Mouse (Mus musculus): Measurements from ENCODE around the gene Slc39a10. TPM values are rescaled to one million over a fixed set of nuclear protein-coding genes. Genes with fewer than 3 reads are reported as not detected.

Gene Slc39a10
- polyA plus RNA-seq, 1 experiment from 2014 or later = 66.8 TPM

- WGBS = 9% methylated on average over 3 of the region's 3 CpGs
- H3K27ac ChIP-seq (ENCODE audit: low read depth, low read length) = no peak overlapping the region
- H3K36me3 ChIP-seq (ENCODE audit: control insufficient read depth, insufficient read depth, low read length) = no peaks in the 10 kb centered on the region
- ATAC-seq (ENCODE audit: low FRiP score, low TSS enrichment) = 0 out of 2 replicates have a peak, but pooled peaks have one; percentile 30
- 0 out of 2 replicates have a peak, but pooled peaks cover 2% of the 10 kb centered on the region for H3K4me1 ChIP-seq (ENCODE audit: control insufficient read depth, insufficient read depth, low read length)
- no peak overlapping the region for H3K4me2 ChIP-seq (replicated peaks; ENCODE audit: low read depth, low read length)
- no peaks in the 10 kb centered on the region for H3K9me3 ChIP-seq (ENCODE audit: control insufficient read depth, low read length)
- H3K27me3 ChIP-seq (ENCODE audit: control insufficient read depth, insufficient read depth, low read length) = no peaks in the 10 kb centered on the region
- H3K9ac ChIP-seq (ENCODE audit: low read depth, low read length) = no peak overlapping the region
- H3K4me3 ChIP-seq (ENCODE audit: low read length) = no peak overlapping the region
Observed at GRCm38 (mm10) chr1:46885231-46885630, 7.4 kb downstream of the Slc39a10 start.

GRCm38 (mm10) chr1:46879951-46880350 is 12.7 kb downstream of the Slc39a10 start:
- no peak overlapping the region for H3K27ac ChIP-seq (ENCODE audit: low read depth, low read length)
- no peaks in the 10 kb centered on the region for H3K4me1 ChIP-seq (ENCODE audit: control insufficient read depth, insufficient read depth, low read length)
- H3K9ac ChIP-seq (ENCODE audit: low read depth, low read length) = no peak overlapping the region
- no peaks in the 10 kb centered on the region for H3K36me3 ChIP-seq (ENCODE audit: control insufficient read depth, insufficient read depth, low read length)
- no peaks in the 10 kb centered on the region for H3K27me3 ChIP-seq (ENCODE audit: control insufficient read depth, insufficient read depth, low read length)
- H3K9me3 ChIP-seq (ENCODE audit: control insufficient read depth, low read length) = no peaks in the 10 kb centered on the region
- H3K4me3 ChIP-seq (ENCODE audit: low read length) = no peak overlapping the region
- no peak overlapping the region for H3K4me2 ChIP-seq (replicated peaks; ENCODE audit: low read depth, low read length)
- ATAC-seq (ENCODE audit: low FRiP score, low TSS enrichment) = no peak

GRCm38 (mm10) chr1:46873770-46874169 is 18.9 kb downstream of the Slc39a10 start:
- Histone ChIP-seq H3K4me2 (replicated peaks; ENCODE audit: low read depth, low read length) (no peak overlapping the region), H3K4me1 (ENCODE audit: control insufficient read depth, insufficient read depth, low read length) (no peaks in the 10 kb centered on the region), H3K27me3 (ENCODE audit: control insufficient read depth, insufficient read depth, low read length) (no peaks in the 10 kb centered on the region), H3K27ac (ENCODE audit: low read depth, low read length) (no peak overlapping the region), H3K36me3 (ENCODE audit: control insufficient read depth, insufficient read depth, low read length) (no peaks in the 10 kb centered on the region), H3K4me3 (ENCODE audit: low read length) (no peak overlapping the region), H3K9me3 (ENCODE audit: control insufficient read depth, low read length) (no peaks in the 10 kb centered on the region), H3K9ac (ENCODE audit: low read depth, low read length) (no peak overlapping the region)
- no peak for ATAC-seq (ENCODE audit: low FRiP score, low TSS enrichment)
- WGBS = 68% methylated on average over 3 of the region's 3 CpGs

- H3K9ac ChIP-seq (ENCODE audit: low read depth, low read length) = no peak overlapping the region
- H3K36me3 ChIP-seq (ENCODE audit: control insufficient read depth, insufficient read depth, low read length) = no peaks in the 10 kb centered on the region
- no peak overlapping the region for H3K27ac ChIP-seq (ENCODE audit: low read depth, low read length)
- H3K27me3 ChIP-seq (ENCODE audit: control insufficient read depth, insufficient read depth, low read length) = no peaks in the 10 kb centered on the region
- H3K4me3 ChIP-seq (ENCODE audit: low read length) = no peak overlapping the region
- H3K4me1 ChIP-seq (ENCODE audit: control insufficient read depth, insufficient read depth, low read length) = no peaks in the 10 kb centered on the region
- H3K9me3 ChIP-seq (ENCODE audit: control insufficient read depth, low read length) = no peaks in the 10 kb centered on the region
- no peak for ATAC-seq (ENCODE audit: low FRiP score, low TSS enrichment)
- H3K4me2 ChIP-seq (replicated peaks; ENCODE audit: low read depth, low read length) = no peak overlapping the region
Observed at GRCm38 (mm10) chr1:46869788-46870187, 22.9 kb downstream of the Slc39a10 start.

GRCm38 (mm10) chr1:46864175-46864885 is 28.3 kb downstream of the Slc39a10 start:
- Histone ChIP-seq H3K9me3 (ENCODE audit: control insufficient read depth, low read length) (no peaks in the 10 kb centered on the region), H3K27me3 (ENCODE audit: control insufficient read depth, insufficient read depth, low read length) (no peaks in the 10 kb centered on the region), H3K9ac (ENCODE audit: low read depth, low read length) (no peak overlapping the region), H3K4me2 (replicated peaks; ENCODE audit: low read depth, low read length) (no peak overlapping the region), H3K4me3 (ENCODE audit: low read length) (no peak overlapping the region), H3K27ac (ENCODE audit: low read depth, low read length) (no peak overlapping the region), H3K36me3 (ENCODE audit: control insufficient read depth, insufficient read depth, low read length) (no peaks in the 10 kb centered on the region), H3K4me1 (ENCODE audit: control insufficient read depth, insufficient read depth, low read length) (no peaks in the 10 kb centered on the region)
- WGBS = 81% methylated on average over 7 of the region's 7 CpGs
- ATAC-seq (ENCODE audit: low FRiP score, low TSS enrichment) = no peak

- 77% methylated on average over 2 of the region's 2 CpGs for WGBS
- no peak for ATAC-seq (ENCODE audit: low FRiP score, low TSS enrichment)
- no peak overlapping the region for H3K9ac ChIP-seq (ENCODE audit: low read depth, low read length)
Observed at GRCm38 (mm10) chr1:46863434-46863833, 29.2 kb downstream of the Slc39a10 start.

GRCm38 (mm10) chr1:46860082-46860481 is 32.6 kb downstream of the Slc39a10 start:
- no peak for ATAC-seq (ENCODE audit: low FRiP score, low TSS enrichment)
- no peak overlapping the region for H3K4me2 ChIP-seq (replicated peaks; ENCODE audit: low read depth, low read length)
- H3K4me1 ChIP-seq (ENCODE audit: control insufficient read depth, insufficient read depth, low read length) = no peaks in the 10 kb centered on the region
- no peak overlapping the region for H3K27ac ChIP-seq (ENCODE audit: low read depth, low read length)
- no peak overlapping the region for H3K9ac ChIP-seq (ENCODE audit: low read depth, low read length)
- H3K36me3 ChIP-seq (ENCODE audit: control insufficient read depth, insufficient read depth, low read length) = no peaks in the 10 kb centered on the region
- WGBS = 23% methylated on average over 1 of the region's 1 CpGs
- no peak overlapping the region for H3K4me3 ChIP-seq (ENCODE audit: low read length)
- no peaks in the 10 kb centered on the region for H3K9me3 ChIP-seq (ENCODE audit: control insufficient read depth, low read length)
- H3K27me3 ChIP-seq (ENCODE audit: control insufficient read depth, insufficient read depth, low read length) = no peaks in the 10 kb centered on the region

More at GRCm38 (mm10) chr1:46863434-46863833, 29.2 kb downstream of the Slc39a10 start:
- Histone ChIP-seq H3K4me2 (replicated peaks; ENCODE audit: low read depth, low read length) (no peak overlapping the region), H3K27me3 (ENCODE audit: control insufficient read depth, insufficient read depth, low read length) (no peaks in the 10 kb centered on the region), H3K4me1 (ENCODE audit: control insufficient read depth, insufficient read depth, low read length) (no peaks in the 10 kb centered on the region), H3K4me3 (ENCODE audit: low read length) (no peak overlapping the region), H3K27ac (ENCODE audit: low read depth, low read length) (no peak overlapping the region), H3K36me3 (ENCODE audit: control insufficient read depth, insufficient read depth, low read length) (no peaks in the 10 kb centered on the region), H3K9me3 (ENCODE audit: control insufficient read depth, low read length) (no peaks in the 10 kb centered on the region)

GRCm38 (mm10) chr1:46858579-46858978 is 34.1 kb downstream of the Slc39a10 start:
- Histone ChIP-seq H3K4me1 (ENCODE audit: control insufficient read depth, insufficient read depth, low read length) (peaks cover 4% of the 10 kb centered on the region; the same call in 1 of the 2 replicates), H3K4me2 (replicated peaks; ENCODE audit: low read depth, low read length) (no peak overlapping the region), H3K9ac (ENCODE audit: low read depth, low read length) (no peak overlapping the region), H3K36me3 (ENCODE audit: control insufficient read depth, insufficient read depth, low read length) (no peaks in the 10 kb centered on the region), H3K27ac (ENCODE audit: low read depth, low read length) (no peak overlapping the region), H3K27me3 (ENCODE audit: control insufficient read depth, insufficient read depth, low read length) (no peaks in the 10 kb centered on the region), H3K9me3 (ENCODE audit: control insufficient read depth, low read length) (no peaks in the 10 kb centered on the region), H3K4me3 (ENCODE audit: low read length) (no peak overlapping the region)
- 75% methylated on average over 5 of the region's 5 CpGs for WGBS
- ATAC-seq (ENCODE audit: low FRiP score, low TSS enrichment) = no peak

GRCm38 (mm10) chr1:46856498-46856897 is 36.2 kb downstream of the Slc39a10 start:
- 47% methylated on average over 4 of the region's 4 CpGs for WGBS
- H3K9me3 ChIP-seq (ENCODE audit: control insufficient read depth, low read length) = no peaks in the 10 kb centered on the region
- H3K9ac ChIP-seq (ENCODE audit: low read depth, low read length) = no peak overlapping the region
- H3K4me2 ChIP-seq (replicated peaks; ENCODE audit: low read depth, low read length) = no peak overlapping the region
- H3K4me3 ChIP-seq (ENCODE audit: low read length) = no peak overlapping the region
- no peak overlapping the region for H3K27ac ChIP-seq (ENCODE audit: low read depth, low read length)
- no peaks in the 10 kb centered on the region for H3K27me3 ChIP-seq (ENCODE audit: control insufficient read depth, insufficient read depth, low read length)
- no peaks in the 10 kb centered on the region for H3K36me3 ChIP-seq (ENCODE audit: control insufficient read depth, insufficient read depth, low read length)
- no peak for ATAC-seq (ENCODE audit: low FRiP score, low TSS enrichment)
- peaks cover 7% of the 10 kb centered on the region; the same call in 1 of the 2 replicates for H3K4me1 ChIP-seq (ENCODE audit: control insufficient read depth, insufficient read depth, low read length)
